Mouse (Mus musculus): Measurements from ENCODE around the gene Dkk3.
"Not testable (repeated sequence)": the region's sequence is repeated elsewhere in the genome, so short reads cannot be mapped to it uniquely, and the experiment has no call there.

The Dkk3 gene

GRCm38 (mm10) chr7:112130660-112131059 is 28.2 kb downstream of the Dkk3 start:
- DNase-seq (ENCODE audit: low spot score in 2 of 2), result no peak

- no peak for DNase-seq (ENCODE audit: low spot score in 2 of 2)
These were observed 29.0 kb downstream of the Dkk3 start for GRCm38 (mm10) chr7:112129851-112130250.

GRCm38 (mm10) chr7:112128810-112129209 is 30.0 kb downstream of the Dkk3 start:
- no peak for DNase-seq (ENCODE audit: low spot score in 2 of 2)

- no peak for DNase-seq (ENCODE audit: low spot score in 2 of 2)
These were observed 30.9 kb downstream of the Dkk3 start for GRCm38 (mm10) chr7:112127954-112128353.

GRCm38 (mm10) chr7:112127085-112127637 is 31.7 kb downstream of the Dkk3 start:
- no peak for DNase-seq (ENCODE audit: low spot score in 2 of 2)

GRCm38 (mm10) chr7:112125625-112126260 is 33.1 kb downstream of the Dkk3 start:
- DNase-seq (ENCODE audit: low spot score in 2 of 2), result no peak

- no peak for DNase-seq (ENCODE audit: low spot score in 2 of 2)
These were observed 35.2 kb downstream of the Dkk3 start for GRCm38 (mm10) chr7:112123612-112124011.

GRCm38 (mm10) chr7:112121866-112122500 is 36.9 kb downstream of the Dkk3 start:
- no peak for DNase-seq (ENCODE audit: low spot score in 2 of 2)

GRCm38 (mm10) chr7:112120861-112121810 is 37.7 kb downstream of the Dkk3 start:
- DNase-seq (ENCODE audit: low spot score in 2 of 2), result no peak

- DNase-seq (ENCODE audit: low spot score in 2 of 2), result no peak
These were observed 39.6 kb downstream of the Dkk3 start for GRCm38 (mm10) chr7:112119248-112119647.

- DNase-seq (ENCODE audit: low spot score in 2 of 2), result no peak
These were observed 40.8 kb downstream of the Dkk3 start for GRCm38 (mm10) chr7:112118086-112118485.

GRCm38 (mm10) chr7:112117501-112117900 is 41.4 kb downstream of the Dkk3 start:
- no peak for DNase-seq (ENCODE audit: low spot score in 2 of 2)

- DNase-seq (ENCODE audit: low spot score in 2 of 2), result no peak
These were observed 48.1 kb downstream of the Dkk3 start for GRCm38 (mm10) chr7:112110638-112111372.

GRCm38 (mm10) chr7:112108757-112109156 is 50.1 kb downstream of the Dkk3 start:
- DNase-seq (ENCODE audit: low spot score in 2 of 2), result no peak

- peak; percentile 39 to 43 for DNase-seq (ENCODE audit: low spot score in 2 of 2)
These were observed 55.0 kb downstream of the Dkk3 start for GRCm38 (mm10) chr7:112103816-112104215.

GRCm38 (mm10) chr7:112102933-112103332 is 55.9 kb downstream of the Dkk3 start:
- no peak for DNase-seq (ENCODE audit: low spot score in 2 of 2)

GRCm38 (mm10) chr7:112100887-112101286 is 58.0 kb downstream of the Dkk3 start:
- DNase-seq (ENCODE audit: low spot score in 2 of 2), result no peak

GRCm38 (mm10) chr7:112094923-112095322 is 63.9 kb downstream of the Dkk3 start:
- not testable (repeated sequence) for DNase-seq (ENCODE audit: low spot score in 2 of 2)

GRCm38 (mm10) chr7:112086186-112086585 is 72.7 kb downstream of the Dkk3 start:
- DNase-seq (ENCODE audit: low spot score in 2 of 2), result no peak

GRCm38 (mm10) chr7:112085062-112085461 is 73.8 kb downstream of the Dkk3 start:
- peak; percentile 78 to 84 for DNase-seq (ENCODE audit: low spot score in 2 of 2)

- no peak for DNase-seq (ENCODE audit: low spot score in 2 of 2)
These were observed 74.6 kb downstream of the Dkk3 start for GRCm38 (mm10) chr7:112084222-112084621.

All from urinary bladder, postnatal 36 days (tissue).